Mouse (Mus musculus): ENCODE data around the gene Traf1. TPM values are rescaled to one million over a fixed set of nuclear protein-coding genes. Genes with fewer than 3 reads are reported as not detected.

Traf1 gene
- polyA plus RNA-seq, 1 experiment from 2014 or later = 2.0 TPM

DNA sequence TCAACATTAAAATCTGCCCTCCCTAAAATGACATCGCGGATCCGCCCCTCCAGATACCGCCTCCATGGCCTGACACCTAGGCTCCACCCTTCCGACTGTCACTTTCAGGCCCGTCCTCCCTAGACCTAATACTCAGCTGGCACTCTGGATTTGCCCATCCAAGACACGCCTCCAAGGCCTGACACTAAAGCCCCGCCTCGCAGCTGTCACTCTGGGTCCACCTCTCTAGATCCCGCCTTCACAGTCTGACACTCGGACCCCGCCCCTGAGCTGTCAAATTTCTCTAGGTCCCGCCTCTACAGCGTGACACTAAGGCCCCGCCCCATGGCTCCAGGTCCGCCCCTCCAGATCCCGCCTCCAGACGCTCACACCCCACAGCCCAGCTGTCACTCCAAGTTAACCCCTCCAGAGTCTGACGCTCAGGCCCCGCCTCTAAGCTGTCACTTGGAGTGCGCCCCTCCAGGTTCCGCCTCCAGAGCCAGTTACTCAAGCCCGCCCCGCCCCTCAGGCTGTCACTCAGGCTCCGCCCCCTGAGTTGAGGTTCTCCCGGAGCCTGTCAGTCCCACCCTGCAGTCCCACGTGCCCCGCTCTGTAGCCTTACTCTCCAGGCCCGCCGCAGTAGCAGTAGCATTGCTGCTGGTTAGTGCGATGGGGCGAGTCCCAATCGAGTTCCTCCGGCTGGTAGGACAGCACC, 56.6 kb downstream of the Traf1 start:
- Histone ChIP-seq H3K27ac (replicated peaks) (peak overlapping the region; percentile 84), H3K36me3 (no peaks in the 10 kb centered on the region), H3K9ac (peak overlapping the region; percentile 43), H3K4me1 (replicated peaks) (peaks cover 10% of the 10 kb centered on the region), H3K4me2 (peak overlapping the region; percentile 73), H3K27me3 (no peaks in the 10 kb centered on the region), H3K4me3 (peak overlapping the region; percentile 39), H3K9me3 (no peaks in the 10 kb centered on the region)
- under 1% methylated on average over 34 of the region's 34 CpGs for WGBS
- peak; percentile 98 for ATAC-seq (ENCODE audit: low FRiP score, low read depth)

DNA sequence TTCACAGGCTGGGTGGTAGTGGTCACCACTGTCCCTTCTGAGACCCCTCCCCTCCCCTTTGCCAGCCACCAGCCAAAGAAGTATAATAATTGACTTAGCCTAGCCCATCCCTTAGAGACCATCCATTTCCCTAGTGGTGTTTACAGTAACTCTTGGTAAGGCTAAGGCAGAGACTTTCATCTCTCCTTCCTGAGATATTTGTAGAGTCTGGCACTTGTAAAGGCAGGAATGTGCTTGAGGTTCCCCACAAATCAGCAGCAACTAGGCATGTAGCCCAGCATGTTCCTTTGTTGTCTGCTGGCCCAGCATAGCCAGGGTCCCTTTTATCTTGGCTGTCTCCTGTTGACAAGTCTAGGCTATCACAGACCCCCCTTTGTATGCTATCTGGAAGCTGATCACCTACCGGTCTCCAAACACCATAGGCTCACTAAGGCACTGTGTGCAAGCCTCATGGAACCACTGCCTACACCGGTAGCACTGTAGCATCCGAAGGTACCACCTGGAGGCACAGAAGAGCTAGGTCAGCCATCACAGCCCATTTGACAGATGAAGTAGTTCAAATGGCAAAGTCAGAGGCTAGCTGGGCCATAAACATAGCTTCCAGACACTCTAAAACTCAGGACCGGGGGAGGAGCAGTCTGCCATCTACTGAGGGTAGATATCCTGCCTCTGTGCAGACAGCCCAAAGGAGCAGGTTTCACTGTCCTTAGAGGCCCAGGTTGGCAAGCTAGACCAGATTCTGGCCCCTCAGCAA, 57.7 kb downstream of the Traf1 start:
- Histone ChIP-seq H3K27ac (replicated peaks) (peak overlapping the region; percentile 84), H3K4me2 (peak overlapping the region; percentile 73), H3K4me3 (peak overlapping the region; percentile 39; the same call in 1 of the 2 replicates), H3K36me3 (no peaks in the 10 kb centered on the region), H3K27me3 (no peaks in the 10 kb centered on the region), H3K4me1 (replicated peaks) (peaks cover 10% of the 10 kb centered on the region), H3K9ac (0 out of 2 replicates have a peak overlapping the region, but pooled peaks have one; percentile 39), H3K9me3 (no peaks in the 10 kb centered on the region)
- no peak for ATAC-seq (ENCODE audit: low FRiP score, low read depth)
- 80% methylated on average over 4 of the region's 4 CpGs for WGBS

DNA sequence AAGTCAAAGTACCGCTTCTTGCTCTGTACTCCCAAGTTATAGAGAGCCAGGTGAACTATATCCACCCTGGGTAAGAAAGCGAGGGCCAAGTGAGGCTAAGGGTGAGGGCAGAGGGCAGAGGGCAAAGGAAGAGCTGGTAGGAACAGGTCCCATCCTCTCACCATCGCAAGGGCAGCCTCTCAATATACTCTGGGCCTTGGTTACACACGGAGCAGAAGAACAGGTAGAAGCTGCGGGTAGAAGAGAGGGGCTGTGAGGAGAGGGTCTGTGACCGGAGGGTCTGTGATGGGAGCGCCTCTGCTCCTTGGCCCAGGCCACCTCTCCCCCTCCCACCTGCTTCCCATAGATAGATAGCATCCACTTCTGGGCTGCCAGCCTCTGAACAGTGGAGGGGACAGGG, 58.4 kb downstream of the Traf1 start:
- no peak overlapping the region for H3K4me2 ChIP-seq
- WGBS = 89% methylated on average over 7 of the region's 7 CpGs
- H3K4me1 ChIP-seq (replicated peaks) = peaks cover 10% of the 10 kb centered on the region
- H3K9me3 ChIP-seq = no peaks in the 10 kb centered on the region
- H3K27ac ChIP-seq (replicated peaks) = no peak overlapping the region
- no peak overlapping the region for H3K9ac ChIP-seq
- no peak for ATAC-seq (ENCODE audit: low FRiP score, low read depth)
- H3K27me3 ChIP-seq = no peaks in the 10 kb centered on the region
- H3K36me3 ChIP-seq = no peaks in the 10 kb centered on the region
- no peak overlapping the region for H3K4me3 ChIP-seq

DNA sequence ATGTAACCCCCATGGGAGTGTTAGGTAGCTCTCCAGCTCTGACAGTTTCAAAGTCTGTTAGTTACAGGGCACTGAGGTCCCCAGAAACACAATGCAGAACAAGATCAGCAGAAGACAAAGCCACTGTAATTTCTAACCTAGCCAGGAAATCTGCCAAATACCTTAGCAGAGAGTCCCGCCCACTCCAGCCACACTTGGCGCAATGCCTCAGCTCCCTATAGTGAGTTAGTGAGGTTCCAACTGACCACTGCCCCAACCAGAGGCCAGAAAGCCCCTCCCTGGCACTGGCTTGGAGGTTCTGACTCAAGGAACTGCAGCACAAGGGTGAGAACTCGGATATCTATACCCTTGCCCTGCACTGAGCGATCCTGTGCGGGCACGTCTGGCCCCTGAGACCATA, 58.8 kb downstream of the Traf1 start:
- H3K36me3 ChIP-seq = no peaks in the 10 kb centered on the region
- peaks cover 10% of the 10 kb centered on the region for H3K4me1 ChIP-seq (replicated peaks)
- H3K9ac ChIP-seq = no peak overlapping the region
- 90% methylated on average over 6 of the region's 6 CpGs for WGBS
- H3K4me2 ChIP-seq = no peak overlapping the region
- H3K4me3 ChIP-seq = no peak overlapping the region
- H3K27ac ChIP-seq (replicated peaks) = no peak overlapping the region
- no peaks in the 10 kb centered on the region for H3K27me3 ChIP-seq
- H3K9me3 ChIP-seq = no peaks in the 10 kb centered on the region
- no peak for ATAC-seq (ENCODE audit: low FRiP score, low read depth)

DNA sequence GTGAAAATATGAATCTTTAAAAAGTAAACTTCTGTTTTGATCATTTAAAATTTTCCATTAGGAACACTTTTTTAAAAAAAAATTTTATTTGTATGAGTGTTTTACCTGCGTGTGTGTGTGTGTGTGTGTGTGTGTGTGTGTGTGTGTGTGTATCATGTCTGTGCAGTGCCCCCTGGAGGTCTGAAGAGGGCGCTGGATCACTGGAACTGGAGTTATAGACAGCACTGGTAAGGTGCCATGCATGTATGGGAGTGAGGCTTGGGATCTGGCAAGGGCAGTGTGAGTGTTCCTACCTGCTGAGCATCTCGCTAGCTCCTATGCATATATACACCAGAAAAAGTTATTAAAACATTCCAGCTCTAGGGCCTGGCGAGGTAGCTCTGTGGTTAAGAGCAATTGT, 59.8 kb downstream of the Traf1 start:
- peaks cover 10% of the 10 kb centered on the region for H3K4me1 ChIP-seq (replicated peaks)
- no peak for ATAC-seq (ENCODE audit: low FRiP score, low read depth)
- 70% methylated on average over 4 of the region's 4 CpGs for WGBS
- no peaks in the 10 kb centered on the region for H3K36me3 ChIP-seq
- H3K9ac ChIP-seq = no peak overlapping the region
- no peak overlapping the region for H3K4me2 ChIP-seq
- no peaks in the 10 kb centered on the region for H3K9me3 ChIP-seq
- no peak overlapping the region for H3K4me3 ChIP-seq
- no peaks in the 10 kb centered on the region for H3K27me3 ChIP-seq
- no peak overlapping the region for H3K27ac ChIP-seq (replicated peaks)

DNA sequence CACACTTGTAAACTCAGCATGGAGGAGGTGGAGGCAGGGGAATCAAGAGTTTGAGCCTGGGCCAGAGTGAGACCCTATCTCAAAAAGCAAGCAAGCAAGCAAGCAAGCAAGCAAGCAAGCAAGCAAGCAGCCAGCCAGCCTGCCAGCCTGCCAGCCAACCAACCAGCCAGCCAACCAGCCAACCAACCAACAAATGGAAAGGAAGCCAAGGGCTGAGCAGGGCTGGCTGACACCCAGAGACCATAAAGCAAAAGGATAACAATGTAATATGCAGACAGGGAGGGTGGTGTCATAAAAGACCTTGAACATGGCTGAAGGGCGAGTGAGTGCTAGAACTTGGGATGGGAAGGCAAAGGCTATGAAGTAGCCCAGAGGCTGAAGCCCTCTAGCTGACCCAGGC, 61.2 kb downstream of the Traf1 start:
- WGBS = 91% methylated on average over 1 of the region's 1 CpGs
- Histone ChIP-seq H3K27me3 (no peaks in the 10 kb centered on the region), H3K4me2 (no peak overlapping the region)

DNA sequence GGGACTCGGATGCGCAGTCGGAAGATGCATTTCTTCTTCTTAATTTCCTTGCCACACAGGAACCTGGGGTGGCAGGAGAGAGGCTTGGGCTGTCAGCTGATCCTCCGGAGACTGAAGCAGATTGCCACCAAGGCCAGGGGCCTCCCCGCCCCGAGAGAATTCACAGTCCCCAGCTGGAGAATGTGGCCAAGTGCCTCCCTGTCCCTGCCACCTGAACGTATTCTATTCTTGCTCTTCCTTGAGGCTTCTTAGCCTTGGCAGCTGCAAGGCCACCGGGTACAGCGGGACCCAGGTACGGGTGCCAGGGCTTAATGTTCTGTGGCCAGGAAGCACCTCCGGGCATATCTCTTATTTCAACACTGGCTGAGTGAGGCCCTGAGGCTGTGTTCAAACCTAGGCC, 61.9 kb downstream of the Traf1 start:
- WGBS = 87% methylated on average over 11 of the region's 11 CpGs
- Histone ChIP-seq H3K4me2 (no peak overlapping the region), H3K9ac (no peak overlapping the region), H3K27ac (replicated peaks) (no peak overlapping the region), H3K4me3 (no peak overlapping the region), H3K36me3 (no peaks in the 10 kb centered on the region), H3K27me3 (no peaks in the 10 kb centered on the region), H3K9me3 (no peaks in the 10 kb centered on the region), H3K4me1 (replicated peaks) (peaks cover 10% of the 10 kb centered on the region)
- no peak for ATAC-seq (ENCODE audit: low FRiP score, low read depth)

More for the DNA sequence above, 61.2 kb downstream of the Traf1 start:
- Histone ChIP-seq H3K36me3 (no peaks in the 10 kb centered on the region), H3K4me1 (replicated peaks) (peaks cover 10% of the 10 kb centered on the region), H3K9ac (no peak overlapping the region), H3K27ac (replicated peaks) (no peak overlapping the region), H3K4me3 (no peak overlapping the region), H3K9me3 (no peaks in the 10 kb centered on the region)
- no peak for ATAC-seq (ENCODE audit: low FRiP score, low read depth)

DNA sequence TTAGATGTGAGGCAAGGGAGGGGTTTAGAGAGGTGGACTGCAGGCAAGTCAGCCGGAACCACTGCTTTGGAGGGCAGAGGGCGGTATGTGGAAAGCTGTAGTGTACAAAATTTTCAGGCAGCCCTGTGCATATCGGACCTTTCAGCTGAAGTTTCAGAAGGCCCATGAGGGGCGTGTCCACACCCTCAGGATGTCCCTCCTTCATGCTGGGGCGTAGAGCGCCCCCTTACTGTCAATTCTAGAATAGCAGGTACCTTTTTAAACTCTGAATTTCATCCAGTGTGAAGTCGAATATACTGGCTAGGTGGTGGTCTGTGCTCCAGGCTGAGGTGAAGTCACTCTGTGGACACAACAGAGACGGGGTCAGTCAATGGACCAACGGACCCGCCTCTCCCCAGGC, 63.8 kb downstream of the Traf1 start:
- ATAC-seq (ENCODE audit: low FRiP score, low read depth) = no peak

DNA sequence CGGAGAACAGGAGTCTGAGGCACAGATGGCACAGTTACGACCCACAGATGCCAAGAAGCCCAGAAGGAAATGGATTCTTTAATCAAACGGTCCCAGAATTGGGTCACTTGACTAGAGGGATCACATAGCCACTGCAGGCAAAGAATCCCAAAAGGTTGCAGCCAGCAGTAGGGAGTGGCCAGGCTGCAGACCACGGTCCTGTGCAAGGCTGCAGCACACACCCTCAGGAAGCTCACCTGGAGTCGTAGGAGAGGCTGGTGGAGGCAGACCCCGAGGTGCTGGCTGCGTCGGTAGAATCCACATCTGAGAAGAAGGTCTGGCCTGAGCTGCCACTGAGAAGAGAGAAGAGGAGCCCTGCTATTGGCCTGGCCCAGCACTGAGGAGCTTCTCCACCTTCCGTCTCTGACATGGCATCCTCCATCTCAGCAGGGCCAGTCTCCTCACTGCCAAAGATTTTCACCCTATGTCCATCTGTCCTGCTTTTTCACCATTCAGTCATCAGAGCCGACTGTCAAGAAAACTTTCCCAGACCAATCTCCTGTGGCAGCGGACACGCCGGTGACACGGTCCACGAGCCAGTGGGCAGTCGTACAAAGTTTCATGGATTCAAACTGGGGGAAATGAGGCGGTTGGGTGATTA, 64.6 kb downstream of the Traf1 start:
- ATAC-seq (ENCODE audit: low FRiP score, low read depth) = no peak
- Histone ChIP-seq H3K4me3 (no peak overlapping the region), H3K9ac (no peak overlapping the region), H3K4me1 (replicated peaks) (no peaks in the 10 kb centered on the region), H3K27me3 (no peaks in the 10 kb centered on the region), H3K4me2 (no peak overlapping the region), H3K27ac (replicated peaks) (no peak overlapping the region), H3K9me3 (no peaks in the 10 kb centered on the region), H3K36me3 (no peaks in the 10 kb centered on the region)
- 85% methylated on average over 17 of the region's 17 CpGs for WGBS

More for the DNA sequence above, 63.8 kb downstream of the Traf1 start:
- no peak overlapping the region for H3K9ac ChIP-seq
- 25% methylated on average over 10 of the region's 10 CpGs for WGBS
- H3K27me3 ChIP-seq = no peaks in the 10 kb centered on the region
- no peak overlapping the region for H3K4me3 ChIP-seq
- no peak overlapping the region for H3K27ac ChIP-seq (replicated peaks)
- no peaks in the 10 kb centered on the region for H3K36me3 ChIP-seq
- no peaks in the 10 kb centered on the region for H3K4me1 ChIP-seq (replicated peaks)
- no peak overlapping the region for H3K4me2 ChIP-seq
- no peaks in the 10 kb centered on the region for H3K9me3 ChIP-seq

DNA sequence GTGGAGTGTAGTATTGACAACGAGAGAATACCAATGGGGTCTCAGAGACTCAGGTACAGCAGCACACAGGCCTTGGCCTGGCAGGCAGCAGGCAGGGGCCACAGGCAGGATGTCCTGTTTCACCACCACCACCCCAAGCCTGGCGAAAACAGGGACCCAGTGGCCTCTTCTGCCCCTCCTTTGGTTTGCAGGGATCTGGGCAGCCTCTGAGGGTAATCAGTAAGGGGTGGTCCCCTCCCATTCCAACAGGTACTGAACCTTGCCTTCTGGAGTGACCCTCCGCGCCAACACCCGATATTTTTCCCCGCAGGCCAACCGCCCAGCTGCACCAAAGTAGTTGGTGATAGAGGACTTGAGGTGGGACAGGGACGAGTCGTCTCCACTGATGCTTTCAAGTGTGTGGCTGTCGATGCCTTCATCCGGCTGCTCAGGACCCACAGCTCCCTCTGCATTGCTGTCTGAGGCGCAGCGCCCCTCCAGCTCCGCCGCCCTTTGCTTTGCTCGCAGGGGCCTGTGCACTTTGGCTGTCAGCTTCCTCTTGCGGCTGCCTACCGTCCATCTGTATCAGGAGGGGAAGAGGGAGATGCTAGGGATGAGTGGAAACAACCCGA, 66.0 kb downstream of the Traf1 start:
- no peak overlapping the region for H3K4me2 ChIP-seq
- no peak overlapping the region for H3K9ac ChIP-seq
- no peaks in the 10 kb centered on the region for H3K9me3 ChIP-seq
- H3K27ac ChIP-seq (replicated peaks) = no peak overlapping the region
- H3K4me1 ChIP-seq (replicated peaks) = no peaks in the 10 kb centered on the region
- 86% methylated on average over 19 of the region's 19 CpGs for WGBS
- H3K36me3 ChIP-seq = no peaks in the 10 kb centered on the region
- no peaks in the 10 kb centered on the region for H3K27me3 ChIP-seq
- no peak overlapping the region for H3K4me3 ChIP-seq
- no peak for ATAC-seq (ENCODE audit: low FRiP score, low read depth)

DNA sequence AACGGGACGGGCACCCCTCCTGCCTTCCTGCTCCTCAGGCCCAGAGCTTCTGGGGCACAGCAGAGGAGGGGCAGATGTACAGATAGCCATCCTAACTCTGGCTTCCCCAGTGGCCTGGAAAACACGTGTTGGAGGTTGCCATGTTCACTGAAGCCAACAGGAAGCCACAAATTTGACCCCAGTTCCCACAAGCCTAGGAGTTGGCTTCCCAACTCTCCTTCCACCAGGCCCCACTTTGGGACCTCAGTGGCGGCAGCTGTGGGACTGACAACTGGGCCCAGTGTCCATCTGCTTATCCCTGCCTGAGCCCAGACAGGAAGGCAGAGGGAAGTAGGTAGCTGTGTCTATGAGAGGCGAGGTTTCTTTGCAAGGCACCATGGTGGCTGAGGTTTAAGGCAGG, 67.6 kb downstream of the Traf1 start:
- no peaks in the 10 kb centered on the region for H3K4me1 ChIP-seq (replicated peaks)
- H3K9ac ChIP-seq = no peak overlapping the region
- no peaks in the 10 kb centered on the region for H3K9me3 ChIP-seq
- no peak overlapping the region for H3K4me2 ChIP-seq
- no peak for ATAC-seq (ENCODE audit: low FRiP score, low read depth)
- H3K27ac ChIP-seq (replicated peaks) = no peak overlapping the region
- no peak overlapping the region for H3K4me3 ChIP-seq
- H3K36me3 ChIP-seq = no peaks in the 10 kb centered on the region
- WGBS = 78% methylated on average over 5 of the region's 5 CpGs
- no peaks in the 10 kb centered on the region for H3K27me3 ChIP-seq
